Mouse (Mus musculus) stomach, embryonic 14.5 days (tissue): ENCODE data around the gene Atoh7. TPM values are rescaled to one million over a fixed set of nuclear protein-coding genes. Genes with fewer than 3 reads are reported as not detected.
A peak's percentile ranks its signal among the peaks of the same experiment; 100 is the strongest.

Source experiments
- ATAC-seq: fragments of 200-750 bp; cut with Nextera tagmentation; 2 replicates; pipeline ENCODE4 v1.8.0; 2017; ENCODE audit warnings: low read depth, moderate TSS enrichment; ENCODE audit not compliant: insufficient number of reproducible peaks, insufficient read depth, low FRiP score
- H3K27ac ChIP-seq: fragments of 300-500 bp; sonication (generic); 2 replicates; pipeline ENCODE4 v1.5.1; 2014; ENCODE audit warnings: mild to moderate bottlenecking, low read length, moderate library complexity, mixed read lengths
- H3K27me3 ChIP-seq: fragments of 300-500 bp; sonication (generic); 2 replicates; pipeline ENCODE4 v1.6.1; 2014; ENCODE audit warnings: low read length, control low read depth, mixed read lengths; ENCODE audit not compliant: control insufficient read depth, insufficient read depth
- H3K36me3 ChIP-seq: fragments of 300-500 bp; sonication (generic); 2 replicates; pipeline ENCODE4 v1.6.1; 2014; ENCODE audit warnings: mild to moderate bottlenecking, control low read depth, low read length, moderate library complexity, mixed read lengths; ENCODE audit not compliant: control insufficient read depth, insufficient read depth
- H3K4me1 ChIP-seq: fragments of 300-500 bp; sonication (generic); 2 replicates; pipeline ENCODE4 v1.6.1; 2014; ENCODE audit warnings: low read length, control low read depth, mixed read lengths; ENCODE audit not compliant: control insufficient read depth, insufficient read depth
- H3K4me2 ChIP-seq: fragments of 300-500 bp; sonication (generic); replicated peaks from 2 replicates; pipeline ENCODE4 v1.6.1; 2014; ENCODE audit warnings: low read depth, low read length, control low read depth
- H3K4me3 ChIP-seq: fragments of 300-500 bp; sonication (generic); 2 replicates; pipeline ENCODE4 v1.5.1; 2014; ENCODE audit warnings: low read depth, low read length, control low read depth
- H3K9ac ChIP-seq: fragments of 300-500 bp; sonication (generic); replicated peaks from 2 replicates; pipeline ENCODE4 v1.6.1; 2014; ENCODE audit warnings: low read depth, mild to moderate bottlenecking, control low read depth, low read length, moderate library complexity, mixed read lengths
- H3K9me3 ChIP-seq: fragments of 300-500 bp; sonication (generic); 2 replicates; pipeline ENCODE4 v1.6.1; 2016; ENCODE audit warnings: low read depth, low read length, control low read depth; ENCODE audit not compliant: control insufficient read depth
- WGBS: fragments of 180-500 bp; shearing (Covaris S2); extraction: QIAGEN DNeasy Blood & Tissue Kit; methylation state at CpG from one replicate; pipeline ENCODE4 v1.1.7; 2014; 5-methylcytosine and 5-hydroxymethylcytosine counted together
- polyA plus RNA-seq: library from polyadenylated mRNA; unstranded; fragments of >200 nt; fragmentation: Nextera tagmentation; extraction: Ambion mirVana; gene quantifications from 2 replicates; pipeline ENCODE4 v1.2.1, GENCODE M21; 2014

The Atoh7 gene
- polyA plus RNA-seq, 1 experiment from 2014 or later = not detected

- Histone ChIP-seq H3K9me3 (no peaks in the 10 kb centered on the region), H3K4me2 (no peak overlapping the region), H3K27ac (no peak overlapping the region), H3K36me3 (no peaks in the 10 kb centered on the region), H3K27me3 (no peaks in the 10 kb centered on the region), H3K9ac (no peak overlapping the region), H3K4me3 (no peak overlapping the region), H3K4me1 (no peaks in the 10 kb centered on the region)
- WGBS = 66% methylated on average over 12 of the region's 12 CpGs
- ATAC-seq = no peak
These were observed 38.2 kb upstream of the Atoh7 start for GRCm38 (mm10) chr10:63061266-63061665.

- no peaks in the 10 kb centered on the region for H3K36me3 ChIP-seq
- H3K4me3 ChIP-seq = no peak overlapping the region
- no peaks in the 10 kb centered on the region for H3K9me3 ChIP-seq
- no peaks in the 10 kb centered on the region for H3K4me1 ChIP-seq
- no peak for ATAC-seq
- WGBS = 93% methylated on average over 5 of the region's 5 CpGs
- H3K27ac ChIP-seq = no peak overlapping the region
- H3K4me2 ChIP-seq = no peak overlapping the region
- H3K9ac ChIP-seq = no peak overlapping the region
- no peaks in the 10 kb centered on the region for H3K27me3 ChIP-seq
These were observed 36.8 kb upstream of the Atoh7 start for GRCm38 (mm10) chr10:63062696-63063095.

- Histone ChIP-seq H3K9ac (no peak overlapping the region), H3K9me3 (no peaks in the 10 kb centered on the region), H3K4me2 (no peak overlapping the region), H3K27me3 (no peaks in the 10 kb centered on the region), H3K4me3 (no peak overlapping the region), H3K27ac (no peak overlapping the region), H3K36me3 (no peaks in the 10 kb centered on the region), H3K4me1 (no peaks in the 10 kb centered on the region)
- ATAC-seq = no peak
- 81% methylated on average over 7 of the region's 7 CpGs for WGBS
These were observed 36.1 kb upstream of the Atoh7 start for GRCm38 (mm10) chr10:63063365-63063764.

GRCm38 (mm10) chr10:63064516-63064915 lies 34.9 kb upstream of the Atoh7 start:
- Histone ChIP-seq H3K4me2 (no peak overlapping the region), H3K9ac (no peak overlapping the region), H3K4me3 (no peak overlapping the region), H3K36me3 (no peaks in the 10 kb centered on the region), H3K27me3 (no peaks in the 10 kb centered on the region), H3K27ac (no peak overlapping the region), H3K9me3 (no peaks in the 10 kb centered on the region), H3K4me1 (no peaks in the 10 kb centered on the region)
- 76% methylated on average over 9 of the region's 9 CpGs for WGBS
- no peak for ATAC-seq

GRCm38 (mm10) chr10:63065561-63065960 lies 33.9 kb upstream of the Atoh7 start:
- H3K36me3 ChIP-seq = no peaks in the 10 kb centered on the region
- WGBS = 64% methylated on average over 8 of the region's 8 CpGs

GRCm38 (mm10) chr10:63065988-63066387 lies 33.5 kb upstream of the Atoh7 start:
- Histone ChIP-seq H3K4me3 (no peak overlapping the region), H3K9ac (no peak overlapping the region), H3K27ac (no peak overlapping the region), H3K4me1 (no peaks in the 10 kb centered on the region), H3K9me3 (no peaks in the 10 kb centered on the region), H3K27me3 (no peaks in the 10 kb centered on the region), H3K36me3 (no peaks in the 10 kb centered on the region), H3K4me2 (no peak overlapping the region)
- WGBS = 11% methylated on average over 5 of the region's 5 CpGs
- peak; percentile 53; the same call in 1 of the 2 replicates for ATAC-seq

More at GRCm38 (mm10) chr10:63065561-63065960, 33.9 kb upstream of the Atoh7 start:
- no peak overlapping the region for H3K4me3 ChIP-seq
- H3K9ac ChIP-seq = no peak overlapping the region
- H3K4me1 ChIP-seq = no peaks in the 10 kb centered on the region
- H3K27me3 ChIP-seq = no peaks in the 10 kb centered on the region
- no peak overlapping the region for H3K4me2 ChIP-seq
- H3K27ac ChIP-seq = no peak overlapping the region
- H3K9me3 ChIP-seq = no peaks in the 10 kb centered on the region
- ATAC-seq = no peak

GRCm38 (mm10) chr10:63086304-63086703 lies 13.1 kb upstream of the Atoh7 start:
- WGBS = 79% methylated on average over 10 of the region's 10 CpGs
- H3K27me3 ChIP-seq = no peaks in the 10 kb centered on the region
- H3K4me1 ChIP-seq = no peaks in the 10 kb centered on the region
- no peak overlapping the region for H3K4me2 ChIP-seq
- ATAC-seq = no peak
- no peaks in the 10 kb centered on the region for H3K36me3 ChIP-seq
- H3K9ac ChIP-seq = no peak overlapping the region
- H3K9me3 ChIP-seq = no peaks in the 10 kb centered on the region
- no peak overlapping the region for H3K4me3 ChIP-seq
- H3K27ac ChIP-seq = no peak overlapping the region

GRCm38 (mm10) chr10:63089103-63089757 lies 10.2 kb upstream of the Atoh7 start:
- 46% methylated on average over 8 of the region's 8 CpGs for WGBS
- Histone ChIP-seq H3K27ac (no peak overlapping the region), H3K9me3 (no peaks in the 10 kb centered on the region), H3K4me2 (peak overlapping the region; percentile 37), H3K27me3 (no peaks in the 10 kb centered on the region), H3K4me1 (no peaks in the 10 kb centered on the region), H3K36me3 (no peaks in the 10 kb centered on the region), H3K4me3 (peak overlapping the region; percentile 20), H3K9ac (no peak overlapping the region)
- no peak for ATAC-seq
